Mouse (Mus musculus): ENCODE measurements around the gene L1cam. TPM values are rescaled to one million over a fixed set of nuclear protein-coding genes. Genes with fewer than 3 reads are reported as not detected.

The L1cam gene
- 0.65 TPM for polyA plus RNA-seq (2012; fragmentation: generic; extraction: Trizol)

DNA sequence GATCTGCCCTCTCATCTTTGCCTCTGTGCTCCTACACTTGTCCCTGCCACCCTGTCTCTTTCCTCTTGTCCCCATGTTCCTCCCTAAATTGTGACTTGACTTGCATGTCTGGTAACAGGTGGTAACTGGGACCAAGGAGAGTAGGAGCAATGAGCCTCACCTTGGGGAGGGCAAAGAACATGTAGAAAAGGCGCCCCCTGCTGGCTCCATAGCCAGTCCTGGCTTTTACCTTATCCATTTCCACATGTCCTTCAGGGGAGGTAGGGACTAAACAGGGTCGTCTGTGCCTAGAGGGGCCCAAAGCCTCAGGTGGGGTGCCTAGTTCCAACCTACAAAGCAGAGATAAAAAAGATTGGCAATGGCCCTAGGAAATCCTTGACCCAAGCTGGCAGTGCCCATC is at the start of gene L1cam:
L1cam (minus strand) TSS at position 387 of the 400 bp plus-strand sequence.
- no peak within 1 kb of the TSS for H3K4me3 ChIP-seq
- H3ac ChIP-seq (ENCODE audit: control insufficient read depth, insufficient read length), result no peak within 1 kb of the TSS
- peaks cover 26% of the 10 kb centered on the region for H3K27me3 ChIP-seq (ENCODE audit: control insufficient read depth, insufficient read depth, insufficient read length)
- no peak within 1 kb of the TSS for H3K4me2 ChIP-seq (ENCODE audit: low read depth)
- no peak for TF ChIP-seq SRF (IDR thresholded peaks at IDR 0.05; ENCODE audit: control insufficient read depth, insufficient read length, low read depth)
- no peak for TF ChIP-seq MYOG (IDR thresholded peaks at IDR 0.05; ENCODE audit: control insufficient read depth in 1 of 3, insufficient read depth in 1 of 3, insufficient read length in 2 of 3, low read depth in 2 of 3)
- no peak for TF ChIP-seq POLR2AphosphoS2 (IDR thresholded peaks at IDR 0.05; ENCODE audit: insufficient read length, low read depth)
- TF ChIP-seq POLR2A (IDR thresholded peaks at IDR 0.05; ENCODE audit: insufficient read length, low read depth), result no peak
- no peak for TF ChIP-seq MAX (IDR thresholded peaks at IDR 0.05; ENCODE audit: low read depth)
- TF ChIP-seq E2F4 (IDR thresholded peaks at IDR 0.05; ENCODE audit: insufficient read depth), result no peak
- no peak for TF ChIP-seq TCF3 (IDR thresholded peaks at IDR 0.05; ENCODE audit: insufficient read length, low read depth)
- no peak for TF ChIP-seq MYOD1 (IDR thresholded peaks at IDR 0.05; ENCODE audit: control insufficient read depth in 1 of 3, insufficient read length in 2 of 3, low read depth in 2 of 3)
- TF ChIP-seq CEBPB (IDR thresholded peaks at IDR 0.05; ENCODE audit: insufficient read depth, poor library complexity, severe bottlenecking), result no peak
- TF ChIP-seq TCF12 (IDR thresholded peaks at IDR 0.05; ENCODE audit: insufficient read depth, poor library complexity, severe bottlenecking), result no peak
- no peak for TF ChIP-seq USF1 (IDR thresholded peaks at IDR 0.05; ENCODE audit: low read depth)
- TF ChIP-seq REST (IDR thresholded peaks at IDR 0.05; ENCODE audit: insufficient read depth, insufficient read length), result no peak
- no peaks in the 10 kb centered on the region for H3K79me2 ChIP-seq (ENCODE audit: control insufficient read depth, insufficient read depth)
- H3K36me3 ChIP-seq (ENCODE audit: control insufficient read depth, insufficient read depth), result no peaks in the 10 kb centered on the region

DNA sequence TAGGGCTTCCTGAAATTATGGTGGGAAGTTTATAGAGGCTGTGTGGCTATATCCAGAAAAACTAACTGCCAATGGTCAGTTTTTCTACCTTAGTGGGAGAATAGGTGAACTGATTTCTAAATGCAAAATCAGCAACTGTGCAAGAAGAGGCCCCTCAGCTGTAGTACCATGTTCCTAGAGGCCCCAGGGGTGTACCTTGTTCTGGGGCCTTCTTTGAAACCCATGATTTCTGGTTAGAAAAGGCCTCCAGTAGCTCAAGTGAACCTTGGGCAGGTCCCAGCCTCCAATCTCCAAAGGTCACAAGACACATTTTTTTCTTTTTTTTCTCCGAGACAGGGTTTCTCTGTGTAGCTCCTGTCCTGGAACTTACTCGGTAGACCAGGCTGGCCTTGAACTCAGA is 46.4 kb upstream of the L1cam start:
- H3ac ChIP-seq (ENCODE audit: control insufficient read depth, insufficient read length), result no peak overlapping the region
- H3K4me2 ChIP-seq (ENCODE audit: low read depth), result no peak overlapping the region
- H3K79me2 ChIP-seq (ENCODE audit: control insufficient read depth, insufficient read depth), result no peaks in the 10 kb centered on the region
- no peaks in the 10 kb centered on the region for H3K27me3 ChIP-seq (ENCODE audit: control insufficient read depth, insufficient read depth, insufficient read length)
- no peak overlapping the region for H3K4me3 ChIP-seq
- TF ChIP-seq TCF12 (IDR thresholded peaks at IDR 0.05; ENCODE audit: insufficient read depth, poor library complexity, severe bottlenecking), result no peak
- TF ChIP-seq SRF (IDR thresholded peaks at IDR 0.05; ENCODE audit: control insufficient read depth, insufficient read length, low read depth), result no peak
- no peak for TF ChIP-seq CEBPB (IDR thresholded peaks at IDR 0.05; ENCODE audit: insufficient read depth, poor library complexity, severe bottlenecking)
- no peak for TF ChIP-seq MAX (IDR thresholded peaks at IDR 0.05; ENCODE audit: low read depth)
- no peak for TF ChIP-seq POLR2A (IDR thresholded peaks at IDR 0.05; ENCODE audit: insufficient read length, low read depth)
- no peak for TF ChIP-seq REST (IDR thresholded peaks at IDR 0.05; ENCODE audit: insufficient read depth, insufficient read length)
- TF ChIP-seq POLR2AphosphoS2 (IDR thresholded peaks at IDR 0.05; ENCODE audit: insufficient read length, low read depth), result no peak
- TF ChIP-seq E2F4 (IDR thresholded peaks at IDR 0.05; ENCODE audit: insufficient read depth), result no peak
- TF ChIP-seq MYOD1 (IDR thresholded peaks at IDR 0.05; ENCODE audit: control insufficient read depth in 1 of 3, insufficient read length in 2 of 3, low read depth in 2 of 3), result no peak
- TF ChIP-seq MYOG (IDR thresholded peaks at IDR 0.05; ENCODE audit: control insufficient read depth in 1 of 3, insufficient read depth in 1 of 3, insufficient read length in 2 of 3, low read depth in 2 of 3), result no peak
- TF ChIP-seq USF1 (IDR thresholded peaks at IDR 0.05; ENCODE audit: low read depth), result no peak
- TF ChIP-seq TCF3 (IDR thresholded peaks at IDR 0.05; ENCODE audit: insufficient read length, low read depth), result no peak
- H3K36me3 ChIP-seq (ENCODE audit: control insufficient read depth, insufficient read depth), result peaks cover 9% of the 10 kb centered on the region

DNA sequence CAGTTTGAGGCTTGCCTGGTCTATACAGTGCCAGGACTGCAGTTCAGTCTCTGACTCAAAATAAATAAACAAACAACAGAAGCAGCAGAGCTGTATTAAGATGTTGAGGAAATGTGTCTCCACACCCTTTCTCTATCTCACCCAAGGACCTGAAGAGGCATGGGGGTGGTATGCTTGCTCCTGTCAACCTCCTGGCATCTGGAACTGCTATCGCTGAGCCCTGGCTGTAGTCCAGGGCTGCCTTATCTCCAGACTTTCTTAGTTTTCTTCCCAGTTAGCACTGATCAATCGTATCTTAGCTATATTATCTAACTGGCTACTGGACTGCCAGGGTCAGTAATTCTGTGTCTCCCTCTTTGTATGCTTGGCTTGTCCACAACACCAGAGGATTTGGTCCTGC is 46.0 kb upstream of the L1cam start:
- no peak for TF ChIP-seq USF1 (IDR thresholded peaks at IDR 0.05; ENCODE audit: low read depth)
- TF ChIP-seq MYOD1 (IDR thresholded peaks at IDR 0.05; ENCODE audit: control insufficient read depth in 1 of 3, insufficient read length in 2 of 3, low read depth in 2 of 3), result no peak
- no peak for TF ChIP-seq MYOG (IDR thresholded peaks at IDR 0.05; ENCODE audit: control insufficient read depth in 1 of 3, insufficient read depth in 1 of 3, insufficient read length in 2 of 3, low read depth in 2 of 3)
- TF ChIP-seq MAX (IDR thresholded peaks at IDR 0.05; ENCODE audit: low read depth), result no peak
- TF ChIP-seq TCF3 (IDR thresholded peaks at IDR 0.05; ENCODE audit: insufficient read length, low read depth), result no peak
- no peak for TF ChIP-seq TCF12 (IDR thresholded peaks at IDR 0.05; ENCODE audit: insufficient read depth, poor library complexity, severe bottlenecking)
- TF ChIP-seq REST (IDR thresholded peaks at IDR 0.05; ENCODE audit: insufficient read depth, insufficient read length), result no peak
- TF ChIP-seq E2F4 (IDR thresholded peaks at IDR 0.05; ENCODE audit: insufficient read depth), result no peak
- no peak for TF ChIP-seq POLR2A (IDR thresholded peaks at IDR 0.05; ENCODE audit: insufficient read length, low read depth)
- no peak for TF ChIP-seq CEBPB (IDR thresholded peaks at IDR 0.05; ENCODE audit: insufficient read depth, poor library complexity, severe bottlenecking)
- TF ChIP-seq POLR2AphosphoS2 (IDR thresholded peaks at IDR 0.05; ENCODE audit: insufficient read length, low read depth), result no peak
- no peak for TF ChIP-seq SRF (IDR thresholded peaks at IDR 0.05; ENCODE audit: control insufficient read depth, insufficient read length, low read depth)
- H3ac ChIP-seq (ENCODE audit: control insufficient read depth, insufficient read length), result no peak overlapping the region
- H3K36me3 ChIP-seq (ENCODE audit: control insufficient read depth, insufficient read depth), result peaks cover 7% of the 10 kb centered on the region
- H3K27me3 ChIP-seq (ENCODE audit: control insufficient read depth, insufficient read depth, insufficient read length), result no peaks in the 10 kb centered on the region
- H3K4me3 ChIP-seq, result no peak overlapping the region
- no peaks in the 10 kb centered on the region for H3K79me2 ChIP-seq (ENCODE audit: control insufficient read depth, insufficient read depth)
- H3K4me2 ChIP-seq (ENCODE audit: low read depth), result no peak overlapping the region

DNA sequence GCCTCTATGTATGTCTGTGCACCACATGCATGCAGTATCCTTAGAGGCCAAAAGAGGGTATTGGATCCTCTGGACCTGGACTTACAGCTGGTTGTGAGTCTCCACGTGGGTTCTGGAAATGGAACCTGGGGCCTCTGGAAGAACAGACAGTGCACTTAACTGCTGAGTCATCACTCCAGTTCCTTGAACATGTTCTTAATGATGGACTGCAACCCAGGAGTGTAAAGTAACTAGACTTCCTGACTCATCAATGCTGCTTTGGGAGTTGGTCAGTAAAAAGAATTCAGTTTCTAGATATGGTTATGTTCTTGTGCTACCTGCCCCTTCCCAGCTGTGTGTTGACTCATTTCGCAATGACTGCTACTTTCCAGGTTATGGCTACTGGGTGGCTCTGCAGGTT is 36.0 kb upstream of the L1cam start:
- Histone ChIP-seq H3K4me2 (ENCODE audit: low read depth) (no peak overlapping the region), H3K27me3 (ENCODE audit: control insufficient read depth, insufficient read depth, insufficient read length) (no peaks in the 10 kb centered on the region), H3K4me3 (no peak overlapping the region), H3K79me2 (ENCODE audit: control insufficient read depth, insufficient read depth) (no peaks in the 10 kb centered on the region), H3ac (ENCODE audit: control insufficient read depth, insufficient read length) (no peak overlapping the region), H3K36me3 (ENCODE audit: control insufficient read depth, insufficient read depth) (no peaks in the 10 kb centered on the region)
- no peak for TF ChIP-seq REST (IDR thresholded peaks at IDR 0.05; ENCODE audit: insufficient read depth, insufficient read length)
- TF ChIP-seq MYOG (IDR thresholded peaks at IDR 0.05; ENCODE audit: control insufficient read depth in 1 of 3, insufficient read depth in 1 of 3, insufficient read length in 2 of 3, low read depth in 2 of 3), result no peak
- no peak for TF ChIP-seq MYOD1 (IDR thresholded peaks at IDR 0.05; ENCODE audit: control insufficient read depth in 1 of 3, insufficient read length in 2 of 3, low read depth in 2 of 3)
- TF ChIP-seq TCF12 (IDR thresholded peaks at IDR 0.05; ENCODE audit: insufficient read depth, poor library complexity, severe bottlenecking), result no peak
- no peak for TF ChIP-seq USF1 (IDR thresholded peaks at IDR 0.05; ENCODE audit: low read depth)
- no peak for TF ChIP-seq E2F4 (IDR thresholded peaks at IDR 0.05; ENCODE audit: insufficient read depth)
- TF ChIP-seq SRF (IDR thresholded peaks at IDR 0.05; ENCODE audit: control insufficient read depth, insufficient read length, low read depth), result no peak
- no peak for TF ChIP-seq POLR2AphosphoS2 (IDR thresholded peaks at IDR 0.05; ENCODE audit: insufficient read length, low read depth)
- no peak for TF ChIP-seq TCF3 (IDR thresholded peaks at IDR 0.05; ENCODE audit: insufficient read length, low read depth)
- no peak for TF ChIP-seq MAX (IDR thresholded peaks at IDR 0.05; ENCODE audit: low read depth)
- no peak for TF ChIP-seq CEBPB (IDR thresholded peaks at IDR 0.05; ENCODE audit: insufficient read depth, poor library complexity, severe bottlenecking)
- no peak for TF ChIP-seq POLR2A (IDR thresholded peaks at IDR 0.05; ENCODE audit: insufficient read length, low read depth)
